ENCODE assay signal across 10 mouse cellular contexts in genomic region chr12:104955003-104955800, GRCm38 (mm10). TPM values are rescaled to one million over a fixed set of nuclear protein-coding genes. Genes with fewer than 3 reads are reported as not detected.
DNase-seq lines count a peak whose midpoint lies in the region; ATAC-seq lines count a peak whose summit lies in the region.
"Had no signal": no experiment of that assay in that cellular context is flagged by ENCODE, and none has a peak within 500 bp of the region (broad histone marks: within the 10 kb centered on the region; RNA-seq: fewer than 3 reads in every experiment).

No protein-coding gene starts in this region.

- WGBS in embryonic facial prominence, embryonic 14.5 days: 64% methylated on average over 17 of the region's 17 CpGs
- 71% methylated on average over 17 of the region's 17 CpGs for WGBS in embryonic facial prominence, embryonic 10.5 days
- WGBS in lung, embryonic 16.5 days: 50% methylated on average over 17 of the region's 17 CpGs

- peak; percentile 47; the same call in 1 of the 2 replicates for ATAC-seq in embryonic facial prominence, embryonic 14.5 days (ENCODE audit: low read depth)
- ATAC-seq in lung, embryonic 16.5 days (ENCODE audit: low read depth): peak; percentile 43; the same call in 1 of the 2 replicates

- H3K27me3 ChIP-seq in embryonic facial prominence, embryonic 14.5 days (replicated peaks; ENCODE audit: control insufficient read depth, insufficient read depth, low read length): no peaks in the 10 kb centered on the region
- no peaks in the 10 kb centered on the region for H3K27me3 ChIP-seq in embryonic facial prominence, embryonic 10.5 days (replicated peaks; ENCODE audit: low read depth, poor library complexity, severe bottlenecking)
- H3K27me3 ChIP-seq in lung, embryonic 16.5 days (ENCODE audit: control insufficient read depth, insufficient read depth, low read depth, low read length): peaks cover 4% of the 10 kb centered on the region

- DNase-seq in embryonic facial prominence, embryonic 14.5 days (ENCODE audit: low spot score): peak; percentile 42
- DNase-seq in embryonic facial prominence, embryonic 10.5 days (ENCODE audit: low spot score): no peak
- DNase-seq in lung, postnatal 4 days: no peak
- peak; percentile 96 to 97 for DNase-seq in cerebellum, postnatal 10 days
- DNase-seq in kidney, postnatal 25 days: peak; percentile 89 to 94
- no peak for DNase-seq in adrenal gland, adult 18-20 months (ENCODE audit: low spot score in 2 of 2)
- DNase-seq in spleen, postnatal 4 days (ENCODE audit: low spot score in 2 of 2): no peak
- DNase-seq: thymus, postnatal 4 days had no signal

- no peaks in the 10 kb centered on the region for H3K4me1 ChIP-seq in embryonic facial prominence, embryonic 14.5 days (ENCODE audit: control insufficient read depth, insufficient read depth, low read length)
- 0 out of 2 replicates have a peak, but pooled peaks cover 6% of the 10 kb centered on the region for H3K4me1 ChIP-seq in embryonic facial prominence, embryonic 10.5 days
- no peaks in the 10 kb centered on the region for H3K4me1 ChIP-seq in lung, embryonic 16.5 days (replicated peaks; ENCODE audit: control insufficient read depth, insufficient read depth, low read length)

- no peak overlapping the region for H3K9ac ChIP-seq in embryonic facial prominence, embryonic 14.5 days (ENCODE audit: low read depth, low read length)
- H3K9ac ChIP-seq in lung, embryonic 16.5 days (ENCODE audit: low read length): no peak overlapping the region

- H3K4me3 ChIP-seq in embryonic facial prominence, embryonic 14.5 days (ENCODE audit: low read depth, low read length): no peak overlapping the region
- no peak overlapping the region for H3K4me3 ChIP-seq in embryonic facial prominence, embryonic 10.5 days
- H3K4me3 ChIP-seq in lung, embryonic 16.5 days (ENCODE audit: low read length): no peak overlapping the region

- H3K27ac ChIP-seq in embryonic facial prominence, embryonic 14.5 days (replicated peaks; ENCODE audit: low read depth, low read length): no peak overlapping the region
- no peak overlapping the region; the same call in 1 of the 2 replicates for H3K27ac ChIP-seq in embryonic facial prominence, embryonic 10.5 days (replicated peaks)
- H3K27ac ChIP-seq in lung, embryonic 16.5 days (ENCODE audit: low read length): no peak overlapping the region
- H3K27ac ChIP-seq: macrophage had no signal

- no peaks in the 10 kb centered on the region for H3K9me3 ChIP-seq in embryonic facial prominence, embryonic 14.5 days (ENCODE audit: control insufficient read depth, low read length)
- H3K9me3 ChIP-seq in embryonic facial prominence, embryonic 10.5 days: no peaks in the 10 kb centered on the region
- no peaks in the 10 kb centered on the region for H3K9me3 ChIP-seq in lung, embryonic 16.5 days (ENCODE audit: control insufficient read depth, low read length)

- H3K36me3 ChIP-seq in embryonic facial prominence, embryonic 14.5 days (ENCODE audit: control insufficient read depth, insufficient read depth, low read length): no peaks in the 10 kb centered on the region
- no peaks in the 10 kb centered on the region for H3K36me3 ChIP-seq in embryonic facial prominence, embryonic 10.5 days (replicated peaks)
- H3K36me3 ChIP-seq in lung, embryonic 16.5 days (ENCODE audit: control insufficient read depth, insufficient read depth, low read length): no peaks in the 10 kb centered on the region

- no peak overlapping the region for H3K4me2 ChIP-seq in embryonic facial prominence, embryonic 14.5 days (ENCODE audit: low read depth, low read length)
- no peak overlapping the region for H3K4me2 ChIP-seq in lung, embryonic 16.5 days (ENCODE audit: low read depth, low read length)

RNA-seq across cellular contexts. Expression of gene Syne3, which starts 54.4 kb away (rescaled TPM):
- polyA plus RNA-seq in embryonic facial prominence, embryonic 14.5 days (2014; fragmentation: Nextera tagmentation; extraction: Ambion mirVana): 1.8 and 3.0 TPM in 2 replicates
- 0.24 and 0.26 TPM in 2 replicates for polyA plus RNA-seq in embryonic facial prominence, embryonic 10.5 days (2016; fragmentation: Nextera tagmentation; extraction: Ambion mirVana)
- polyA plus RNA-seq in lung, embryonic 16.5 days (2015; fragmentation: Nextera tagmentation; extraction: Ambion mirVana): 0.74 and 0.91 TPM in 2 replicates
- 10 to 100 TPM in 1 of 2 experiments, 1 to 10 TPM in 1; 9.3 to 11.4 TPM for total RNA-seq in adrenal gland, adult 18-20 months (2021)

Comparison
In these comparisons a context has a peak if more than half of its experiments do, and no peak if none do; other contexts are left out.
1. DNase-seq: peak in embryonic facial prominence, embryonic 14.5 days (single experiment), cerebellum, postnatal 10 days (2 of 2) and kidney, postnatal 25 days (2 of 2); none in embryonic facial prominence, embryonic 10.5 days (single experiment), lung, postnatal 4 days (0 of 2), adrenal gland, adult 18-20 months (0 of 2) and spleen, postnatal 4 days (0 of 2).